Mouse (Mus musculus) layer of hippocampus, adult 9-10 months (tissue): ENCODE results near the gene Psmd11.
A peak's percentile ranks its signal among the peaks of the same experiment; 100 is the strongest.

Experiments used
- DNase-seq: peaks from one replicate; pipeline ENCODE4 v3.0.0; 2022; ENCODE audit warnings: low spot score

Gene Psmd11

GRCm38 (mm10) chr11:80482347-80482746 is 53.9 kb downstream of the Psmd11 start:
- no peak for DNase-seq

DNA sequence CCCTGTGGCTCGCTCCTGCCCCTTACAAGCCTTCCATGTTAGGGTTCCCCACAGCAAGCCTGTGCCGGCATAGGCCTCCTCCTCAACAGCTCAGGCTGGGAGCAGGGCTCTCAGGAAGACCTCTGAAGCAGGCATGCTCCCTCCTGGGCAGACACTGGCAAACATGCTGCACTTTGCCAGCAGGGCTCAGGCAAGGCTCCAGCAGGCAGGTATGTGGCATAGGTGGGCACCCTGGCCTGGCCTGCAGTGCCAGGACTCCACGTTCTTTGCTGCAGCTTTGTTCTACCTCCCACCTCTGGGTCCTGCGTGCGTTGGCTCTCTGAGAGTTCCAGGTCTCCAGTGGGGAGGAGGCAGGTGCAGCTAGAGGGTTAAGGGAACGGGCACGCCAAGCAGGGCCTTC is 54.5 kb downstream of the Psmd11 start:
- no peak for DNase-seq

DNA sequence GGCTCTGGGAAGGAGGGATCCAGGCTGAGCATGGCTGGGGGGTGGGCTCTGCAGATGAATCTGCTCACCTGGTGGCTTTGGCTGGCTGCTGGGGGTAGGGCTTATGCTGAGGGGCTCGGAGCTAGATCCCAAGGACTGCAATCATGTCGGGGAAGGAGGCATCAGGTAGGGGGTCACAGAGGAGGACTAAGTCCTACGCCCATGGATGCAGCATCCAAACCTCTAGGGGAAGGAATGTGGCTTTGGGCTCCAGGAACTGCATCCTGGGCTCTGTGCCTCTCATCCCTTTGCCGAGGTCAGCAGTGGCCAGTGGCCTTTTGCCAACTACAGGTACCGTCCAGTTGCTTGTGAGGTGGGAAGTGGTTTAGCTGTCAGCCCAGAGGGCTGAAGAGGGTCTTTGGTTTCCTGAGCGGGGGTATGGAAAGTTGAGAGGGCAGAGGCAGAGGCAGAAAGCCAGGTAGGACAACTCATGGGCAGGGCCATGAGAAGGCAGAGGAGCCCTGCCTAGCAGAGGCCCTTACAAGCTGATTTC is 55.2 kb downstream of the Psmd11 start:
- no peak for DNase-seq

- no peak for DNase-seq
Observed at GRCm38 (mm10) chr11:80484191-80484791, 55.9 kb downstream of the Psmd11 start.

DNA sequence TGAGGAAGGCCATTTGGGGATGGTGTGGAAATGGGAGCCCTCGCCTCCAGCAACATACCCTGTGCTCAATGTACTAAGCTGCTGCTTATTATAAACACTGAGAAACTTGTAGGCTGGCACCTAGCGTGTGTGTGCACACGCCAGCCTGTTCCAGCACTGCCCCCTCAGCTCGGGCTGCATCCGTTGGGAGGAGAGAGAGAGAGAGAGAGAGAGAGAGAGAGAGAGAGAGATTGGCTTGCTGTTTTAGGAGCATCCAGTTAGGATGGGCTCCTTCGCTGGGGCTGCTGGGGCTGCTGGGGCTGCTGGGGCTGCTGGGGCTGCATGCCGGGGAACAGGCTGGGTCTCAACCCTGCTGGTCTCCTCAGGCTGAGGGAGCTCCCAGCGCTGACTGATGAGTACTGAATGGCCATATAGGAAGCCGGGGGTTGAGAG is 56.7 kb downstream of the Psmd11 start:
- no peak for DNase-seq

DNA sequence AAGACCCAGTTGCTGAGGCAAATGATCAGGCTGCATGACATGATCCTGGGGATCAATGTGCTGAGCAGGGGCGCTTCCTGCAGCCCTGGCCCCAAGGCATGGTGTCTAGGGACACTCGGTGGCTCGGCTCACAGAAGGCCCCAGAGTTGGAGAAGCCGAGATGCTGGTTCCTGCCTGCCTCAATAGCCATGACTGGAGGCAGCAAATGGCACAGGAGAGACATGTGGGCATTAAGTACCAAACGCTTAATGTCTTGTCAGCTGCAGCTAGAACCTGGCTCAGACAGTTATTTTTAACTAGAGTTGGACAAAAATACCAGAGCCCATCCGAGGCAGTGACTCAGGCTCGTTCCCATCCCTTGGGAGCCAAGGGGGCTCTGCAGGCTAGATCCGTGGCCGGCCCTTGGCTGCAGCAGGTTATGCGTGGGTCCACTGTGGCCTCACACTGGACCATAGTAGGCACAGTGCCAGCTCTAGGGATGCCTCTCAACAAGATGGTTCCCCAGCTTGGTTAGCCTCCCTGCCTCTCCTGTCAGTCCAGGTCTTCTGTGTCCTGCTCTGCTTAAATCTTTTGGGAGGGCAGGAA is 57.3 kb downstream of the Psmd11 start:
- no peak for DNase-seq

GRCm38 (mm10) chr11:80487904-80488587 is 59.6 kb downstream of the Psmd11 start:
- DNase-seq, result no peak

DNA sequence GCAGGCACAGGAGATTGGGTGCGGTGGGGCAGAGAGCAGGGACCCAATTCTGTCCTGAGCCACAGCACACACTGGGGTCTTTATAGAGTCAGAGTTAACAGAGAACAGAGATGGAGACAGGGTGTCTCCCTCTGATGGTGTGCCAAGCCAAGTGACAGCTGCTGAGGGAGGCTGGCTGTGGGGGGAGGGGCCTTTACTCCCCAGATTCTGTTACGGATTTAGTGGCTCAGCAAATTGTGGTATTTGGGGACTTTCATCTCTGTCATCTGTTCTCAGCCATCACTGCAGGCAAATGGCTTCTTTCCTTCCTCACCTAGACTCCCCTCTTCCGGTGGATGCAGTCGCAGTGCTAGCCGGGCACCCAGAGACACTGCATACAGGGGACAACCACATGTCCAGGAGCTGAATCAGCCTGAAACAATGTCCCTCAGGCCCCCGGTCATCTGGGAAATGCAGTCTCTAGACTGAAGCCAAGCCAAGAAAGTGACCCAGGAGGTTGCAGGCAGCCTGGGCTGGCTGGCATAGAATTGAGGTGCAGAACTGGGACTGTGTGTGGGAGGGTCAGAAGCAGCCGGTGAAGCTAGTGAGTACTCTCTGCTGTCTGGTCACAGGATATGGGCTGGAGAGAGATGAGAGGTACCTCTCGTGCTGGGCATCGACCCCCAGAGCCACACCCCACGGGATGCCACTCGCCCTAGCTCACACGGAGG is 60.9 kb downstream of the Psmd11 start:
- no peak for DNase-seq

GRCm38 (mm10) chr11:80489882-80490196 is 61.4 kb downstream of the Psmd11 start:
- DNase-seq, result no peak

DNA sequence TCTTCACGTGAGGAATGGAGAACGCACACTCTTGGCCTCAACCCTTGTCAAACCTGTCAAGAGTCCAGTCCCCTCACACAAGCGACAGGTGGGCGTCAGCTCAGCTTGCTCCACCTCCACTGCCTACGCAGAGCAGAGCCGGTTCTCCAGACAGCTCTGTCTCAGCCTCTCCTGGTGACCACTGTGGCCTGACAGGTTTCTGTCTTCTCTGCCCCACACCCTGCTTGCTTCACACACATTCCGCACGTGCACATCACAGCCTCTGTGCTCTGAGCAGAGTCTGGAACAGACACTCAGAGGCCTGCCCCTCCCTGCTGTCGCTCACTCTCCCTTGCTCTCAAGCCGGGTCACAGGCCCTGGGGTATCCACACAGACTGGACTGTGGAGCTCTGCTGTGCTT is 62.4 kb downstream of the Psmd11 start:
- no peak for DNase-seq

DNA sequence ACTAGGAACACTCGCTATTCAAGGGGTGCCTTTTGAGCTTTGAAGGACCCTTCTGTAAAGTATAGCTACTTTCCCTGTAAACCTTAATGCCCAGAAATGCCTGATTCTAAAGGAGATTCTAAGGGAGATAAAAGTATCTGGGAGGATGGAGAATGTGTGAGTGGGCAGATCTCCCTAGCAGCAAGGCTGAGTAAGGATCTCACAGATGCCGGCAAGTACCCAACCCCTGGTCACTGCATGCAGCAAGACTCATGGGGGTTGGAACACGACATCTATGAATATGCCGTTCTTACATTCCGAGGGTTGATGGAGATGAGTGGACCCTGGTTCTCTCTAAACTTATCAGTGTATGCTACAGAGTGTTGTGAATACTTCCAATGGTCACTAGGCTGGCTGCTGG is 64.8 kb downstream of the Psmd11 start:
- DNase-seq, result no peak

GRCm38 (mm10) chr11:80494852-80495251 is 66.4 kb downstream of the Psmd11 start:
- no peak for DNase-seq

DNA sequence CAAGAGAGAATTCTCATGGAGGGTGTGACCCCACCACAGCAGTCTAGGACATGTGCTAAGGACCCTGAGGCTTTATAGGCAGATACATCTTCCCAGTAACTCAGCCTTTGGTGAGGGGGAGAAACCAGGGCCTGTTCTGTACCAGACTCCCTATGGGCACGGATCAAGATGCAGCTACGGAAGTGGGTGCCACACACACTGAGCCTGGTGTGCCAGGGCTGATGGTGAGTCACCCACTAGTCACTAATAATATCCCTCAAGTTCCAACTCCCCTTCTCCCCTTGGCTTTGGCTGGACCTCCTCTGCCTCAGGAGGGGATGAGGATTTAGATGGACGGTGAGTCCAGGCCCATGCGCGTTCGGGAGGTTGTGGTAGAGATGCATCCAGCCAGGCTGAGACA is 67.6 kb downstream of the Psmd11 start:
- DNase-seq, result no peak

- no peak for DNase-seq
Observed at GRCm38 (mm10) chr11:80496640-80497039, 68.2 kb downstream of the Psmd11 start.

DNA sequence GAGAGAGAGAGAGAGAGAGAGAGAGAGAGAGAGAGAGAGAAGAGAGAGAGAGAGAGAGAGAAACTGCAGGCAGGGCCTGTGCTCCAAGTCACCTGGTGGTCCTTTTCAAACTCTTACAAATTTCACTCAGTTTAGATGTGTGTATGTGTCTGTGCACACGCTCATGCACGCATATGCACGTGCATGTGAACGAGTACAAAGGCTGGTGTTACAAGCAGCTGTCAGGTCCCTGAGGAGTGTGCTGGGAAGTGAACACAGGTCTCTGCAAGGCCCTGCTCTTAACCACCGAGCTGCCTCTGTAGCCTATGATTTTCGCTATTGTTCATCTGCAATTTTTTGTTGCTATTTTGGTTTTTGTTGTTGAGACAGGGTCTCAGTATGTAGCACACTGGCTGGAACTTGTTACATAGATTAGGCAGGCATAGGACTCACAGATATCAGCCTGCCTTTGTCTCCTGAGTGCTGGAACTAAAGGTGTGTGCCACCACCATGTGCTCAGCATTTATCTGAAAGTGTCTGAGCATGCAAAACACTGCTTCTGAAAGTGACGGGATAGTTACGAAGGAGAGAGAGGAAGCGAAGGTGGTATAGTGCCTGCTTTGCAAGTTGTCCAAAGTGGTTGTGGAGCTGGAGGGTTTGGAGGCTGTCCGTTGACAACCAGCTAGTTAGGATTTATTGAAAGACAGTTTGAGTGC is 69.0 kb downstream of the Psmd11 start:
- no peak for DNase-seq

- DNase-seq, result no peak
Observed at GRCm38 (mm10) chr11:80498328-80499070, 70.1 kb downstream of the Psmd11 start.

DNA sequence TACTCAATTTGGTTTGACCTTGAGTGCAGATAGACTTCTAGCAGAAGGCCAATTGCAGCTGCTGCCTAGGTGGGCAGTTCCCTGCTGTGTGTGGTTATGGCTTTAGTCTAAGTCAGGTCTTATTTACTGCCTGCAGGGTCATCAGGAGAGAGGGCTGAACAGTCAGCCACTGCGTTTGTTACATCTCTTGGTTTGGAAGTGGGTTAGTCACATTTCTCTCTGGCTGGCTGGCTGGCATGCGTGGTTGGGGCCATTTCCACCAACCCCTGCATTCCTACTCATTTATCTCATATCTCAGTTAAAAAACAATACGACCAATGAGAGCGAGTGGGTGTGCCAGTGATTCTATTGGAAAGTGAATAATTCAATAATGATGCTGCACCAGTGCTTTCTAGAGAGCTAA is 71.1 kb downstream of the Psmd11 start:
- no peak for DNase-seq

- DNase-seq, result no peak
Observed at GRCm38 (mm10) chr11:80503281-80503680, 74.9 kb downstream of the Psmd11 start.

GRCm38 (mm10) chr11:80503726-80504452 is 75.5 kb downstream of the Psmd11 start:
- peak; percentile 94 for DNase-seq

GRCm38 (mm10) chr11:80504519-80505385 is 76.3 kb downstream of the Psmd11 start:
- no peak for DNase-seq
